Mouse (Mus musculus): Measurements from ENCODE around the gene Greb1.

DNA sequence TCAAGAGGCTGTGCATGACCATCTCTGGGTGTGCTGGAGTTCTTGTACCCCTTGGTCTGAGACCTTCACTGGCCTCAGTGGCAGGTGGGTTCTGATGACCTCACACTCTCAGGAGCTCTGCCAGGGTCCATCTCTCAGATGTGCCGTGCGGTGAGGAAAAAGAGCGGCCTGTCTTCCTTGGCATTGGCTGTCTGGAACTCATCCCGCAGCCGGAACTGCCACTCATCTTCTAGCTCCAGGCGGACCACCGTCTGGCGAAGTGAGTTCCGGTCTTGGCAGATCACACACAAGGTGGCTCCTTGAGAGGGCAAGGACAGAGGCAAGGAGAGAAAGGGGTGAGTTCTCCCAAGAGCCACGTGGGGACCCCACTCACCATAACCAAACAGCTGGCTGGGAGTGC, 128.4 kb downstream of the Greb1 start:
- TF ChIP-seq CTCF (IDR thresholded peaks at IDR 0.05; ENCODE audit: control insufficient read depth, insufficient read depth, insufficient replicate concordance, low read depth, low read length) (no peak), POLR2A (IDR thresholded peaks at IDR 0.05; ENCODE audit: control insufficient read depth, low read depth, low read length) (no peak)

All from testis, adult 2 months (tissue).